Mouse (Mus musculus): ENCODE measurements around the gene Copz2. TPM values are rescaled to one million over a fixed set of nuclear protein-coding genes. Genes with fewer than 3 reads are reported as not detected.
A peak's percentile ranks its signal among the peaks of the same experiment; 100 is the strongest.
"Not testable (repeated sequence)": the region's sequence is repeated elsewhere in the genome, so short reads cannot be mapped to it uniquely, and the experiment has no call there.

Gene Copz2
- polyA plus RNA-seq, 1 experiment from 2014 or later: 125 TPM

- Histone ChIP-seq H3K36me3 (no peaks in the 10 kb centered on the region), H3K27ac (no peak overlapping the region), H3K9me3 (no peaks in the 10 kb centered on the region), H3K4me1 (0 out of 2 replicates have a peak, but pooled peaks cover 4% of the 10 kb centered on the region), H3K27me3 (replicated peaks) (no peaks in the 10 kb centered on the region), H3K4me2 (no peak overlapping the region), H3K9ac (no peak overlapping the region), H3K4me3 (replicated peaks) (no peak overlapping the region)
- WGBS: 44% methylated on average over 3 of the region's 3 CpGs
- no peak for ATAC-seq (ENCODE audit: insufficient read depth, low FRiP score, low read depth)
Measured at GRCm38 (mm10) chr11:96847240-96847639, 2.4 kb upstream of the Copz2 start.

- Histone ChIP-seq H3K9ac (no peak overlapping the region), H3K36me3 (no peaks in the 10 kb centered on the region), H3K27ac (no peak overlapping the region), H3K27me3 (replicated peaks) (no peaks in the 10 kb centered on the region), H3K4me2 (no peak overlapping the region), H3K4me3 (replicated peaks) (no peak overlapping the region), H3K9me3 (no peaks in the 10 kb centered on the region), H3K4me1 (0 out of 2 replicates have a peak, but pooled peaks cover 4% of the 10 kb centered on the region)
- WGBS: 72% methylated on average over 9 of the region's 9 CpGs
- ATAC-seq (ENCODE audit: insufficient read depth, low FRiP score, low read depth): no peak
Measured at GRCm38 (mm10) chr11:96848694-96849093, 976 bp upstream of the Copz2 start.

- H3K9me3 ChIP-seq; ATAC-seq (ENCODE audit: insufficient read depth, low FRiP score, low read depth); H3K4me1 ChIP-seq; H3K27me3 ChIP-seq (replicated peaks); H3K27ac ChIP-seq; H3K36me3 ChIP-seq; H3K9ac ChIP-seq: not testable (repeated sequence)
- Histone ChIP-seq H3K4me3 (replicated peaks) (peak overlapping the region; percentile 62), H3K4me2 (peak overlapping the region; percentile 78)
- 63% methylated on average over 5 of the region's 5 CpGs for WGBS
Measured at GRCm38 (mm10) chr11:96849145-96849544, 525 bp upstream of the Copz2 start.

- H3K4me1 ChIP-seq: peaks cover 12% of the 10 kb centered on the region
- H3K4me2 ChIP-seq: no peak overlapping the region
- no peak for ATAC-seq (ENCODE audit: insufficient read depth, low FRiP score, low read depth)
- no peaks in the 10 kb centered on the region for H3K9me3 ChIP-seq
- no peaks in the 10 kb centered on the region for H3K36me3 ChIP-seq
- no peaks in the 10 kb centered on the region for H3K27me3 ChIP-seq (replicated peaks)
- H3K9ac ChIP-seq: no peak overlapping the region
- no peak overlapping the region for H3K27ac ChIP-seq
- WGBS: 78% methylated on average over 5 of the region's 5 CpGs
- no peak overlapping the region for H3K4me3 ChIP-seq (replicated peaks)
Measured at GRCm38 (mm10) chr11:96857446-96857845, 7.8 kb downstream of the Copz2 start.

- no peak overlapping the region for H3K9ac ChIP-seq
- no peaks in the 10 kb centered on the region for H3K27me3 ChIP-seq (replicated peaks)
- H3K36me3 ChIP-seq: no peaks in the 10 kb centered on the region
- no peaks in the 10 kb centered on the region for H3K9me3 ChIP-seq
- H3K4me3 ChIP-seq (replicated peaks): no peak overlapping the region
- H3K27ac ChIP-seq: no peak overlapping the region
- H3K4me2 ChIP-seq: no peak overlapping the region
- WGBS: 81% methylated on average over 4 of the region's 4 CpGs
- no peak for ATAC-seq (ENCODE audit: insufficient read depth, low FRiP score, low read depth)
- peaks cover 18% of the 10 kb centered on the region for H3K4me1 ChIP-seq
Measured at GRCm38 (mm10) chr11:96859635-96860034, 10.0 kb downstream of the Copz2 start.

- ATAC-seq (ENCODE audit: insufficient read depth, low FRiP score, low read depth): peak; percentile 50; the same call in 1 of the 2 replicates
- peak overlapping the region; percentile 45; the same call in 1 of the 2 replicates for H3K27ac ChIP-seq
- no peaks in the 10 kb centered on the region for H3K27me3 ChIP-seq (replicated peaks)
- H3K9ac ChIP-seq: no peak overlapping the region
- 6% methylated on average over 8 of the region's 8 CpGs for WGBS
- H3K9me3 ChIP-seq: no peaks in the 10 kb centered on the region
- H3K4me3 ChIP-seq (replicated peaks): no peak overlapping the region
- H3K4me1 ChIP-seq: peaks cover 18% of the 10 kb centered on the region
- peak overlapping the region; percentile 80; the same call in 1 of the 2 replicates for H3K4me2 ChIP-seq
- no peaks in the 10 kb centered on the region for H3K36me3 ChIP-seq
Measured at GRCm38 (mm10) chr11:96860564-96860963, 10.9 kb downstream of the Copz2 start.

GRCm38 (mm10) chr11:96861446-96861845 lies 11.8 kb downstream of the Copz2 start:
- H3K4me2 ChIP-seq: peak overlapping the region; percentile 80
- no peaks in the 10 kb centered on the region for H3K27me3 ChIP-seq (replicated peaks)
- no peaks in the 10 kb centered on the region for H3K36me3 ChIP-seq
- H3K27ac ChIP-seq: peak overlapping the region; percentile 45; the same call in 1 of the 2 replicates
- ATAC-seq (ENCODE audit: insufficient read depth, low FRiP score, low read depth): peak; percentile 8; the same call in 1 of the 2 replicates
- peak overlapping the region; percentile 49 for H3K4me3 ChIP-seq (replicated peaks)
- H3K9ac ChIP-seq: 0 out of 2 replicates have a peak overlapping the region, but pooled peaks have one; percentile 6
- WGBS: 1% methylated on average over 20 of the region's 20 CpGs
- H3K4me1 ChIP-seq: peaks cover 18% of the 10 kb centered on the region
- H3K9me3 ChIP-seq: no peaks in the 10 kb centered on the region

- under 1% methylated on average over 31 of the region's 31 CpGs for WGBS
- H3K36me3 ChIP-seq: no peaks in the 10 kb centered on the region
- H3K9ac ChIP-seq: 0 out of 2 replicates have a peak overlapping the region, but pooled peaks have one; percentile 6
- no peaks in the 10 kb centered on the region for H3K27me3 ChIP-seq (replicated peaks)
- H3K27ac ChIP-seq: peak overlapping the region; percentile 45; the same call in 1 of the 2 replicates
- H3K4me2 ChIP-seq: peak overlapping the region; percentile 80
- H3K4me1 ChIP-seq: peaks cover 18% of the 10 kb centered on the region
- no peaks in the 10 kb centered on the region for H3K9me3 ChIP-seq
- peak overlapping the region; percentile 49 for H3K4me3 ChIP-seq (replicated peaks)
- peak; percentile 83; the same call in 1 of the 2 replicates for ATAC-seq (ENCODE audit: insufficient read depth, low FRiP score, low read depth)
Measured at GRCm38 (mm10) chr11:96861878-96862289, 12.2 kb downstream of the Copz2 start.

- no peaks in the 10 kb centered on the region for H3K27me3 ChIP-seq (replicated peaks)
- H3K4me2 ChIP-seq: peak overlapping the region; percentile 80; the same call in 1 of the 2 replicates
- H3K9me3 ChIP-seq: no peaks in the 10 kb centered on the region
- ATAC-seq (ENCODE audit: insufficient read depth, low FRiP score, low read depth): no peak
- no peak overlapping the region for H3K27ac ChIP-seq
- no peak overlapping the region for H3K9ac ChIP-seq
- no peaks in the 10 kb centered on the region for H3K36me3 ChIP-seq
- H3K4me1 ChIP-seq: peaks cover 18% of the 10 kb centered on the region
- H3K4me3 ChIP-seq (replicated peaks): no peak overlapping the region
- WGBS: 80% methylated on average over 12 of the region's 12 CpGs
Measured at GRCm38 (mm10) chr11:96862534-96862933, 12.9 kb downstream of the Copz2 start.

- Histone ChIP-seq H3K27ac (no peak overlapping the region), H3K36me3 (no peaks in the 10 kb centered on the region)
- no peak for ATAC-seq (ENCODE audit: insufficient read depth, low FRiP score, low read depth)
Measured at GRCm38 (mm10) chr11:96863206-96863995, 13.7 kb downstream of the Copz2 start.

GRCm38 (mm10) chr11:96867149-96867548 lies 17.5 kb downstream of the Copz2 start:
- 7% methylated on average over 5 of the region's 5 CpGs for WGBS
- Histone ChIP-seq H3K4me3 (replicated peaks) (no peak overlapping the region), H3K9me3 (no peaks in the 10 kb centered on the region), H3K27ac (no peak overlapping the region), H3K36me3 (no peaks in the 10 kb centered on the region), H3K27me3 (replicated peaks) (no peaks in the 10 kb centered on the region), H3K9ac (no peak overlapping the region), H3K4me2 (no peak overlapping the region), H3K4me1 (peaks cover 5% of the 10 kb centered on the region)
- ATAC-seq (ENCODE audit: insufficient read depth, low FRiP score, low read depth): peak; percentile 47; the same call in 1 of the 2 replicates

More at GRCm38 (mm10) chr11:96863206-96863995, 13.7 kb downstream of the Copz2 start:
- WGBS: 30% methylated on average over 26 of the region's 26 CpGs
- no peak overlapping the region for H3K9ac ChIP-seq
- H3K4me2 ChIP-seq: no peak overlapping the region
- H3K4me3 ChIP-seq (replicated peaks): no peak overlapping the region
- H3K9me3 ChIP-seq: no peaks in the 10 kb centered on the region
- H3K4me1 ChIP-seq: peaks cover 18% of the 10 kb centered on the region
- no peaks in the 10 kb centered on the region for H3K27me3 ChIP-seq (replicated peaks)
